Mouse (Mus musculus): ENCODE results near the gene Egln1. TPM values are rescaled to one million over a fixed set of nuclear protein-coding genes. Genes with fewer than 3 reads are reported as not detected.
A peak's percentile ranks its signal among the peaks of the same experiment; 100 is the strongest.

Gene Egln1
- total RNA-seq, 2 experiments from 2014 or later = 60.3 to 69.1 TPM

DNA sequence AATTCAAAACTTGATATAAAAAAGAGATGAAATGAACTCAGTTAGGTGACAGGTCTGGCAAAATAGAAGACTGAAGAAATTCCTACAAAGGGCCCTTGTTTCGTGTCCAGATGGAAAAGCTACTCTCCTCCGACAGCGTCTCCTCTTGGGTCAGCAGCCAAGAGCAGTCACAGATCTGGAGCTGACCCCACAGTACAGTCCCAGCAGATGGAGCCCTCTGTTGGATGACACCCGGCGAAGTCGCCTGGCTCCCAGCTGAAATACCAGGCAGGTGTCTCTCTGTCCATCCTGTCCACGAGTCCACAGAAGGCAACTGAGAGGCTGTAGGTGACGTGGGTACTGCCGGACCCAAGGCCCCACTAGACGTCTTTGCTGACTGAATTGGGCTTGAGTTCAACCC, 38.8 kb downstream of the Egln1 start:
- no peak for DNase-seq (ENCODE audit: extremely low spot score in 1 of 2, low spot score in 1 of 2)

DNA sequence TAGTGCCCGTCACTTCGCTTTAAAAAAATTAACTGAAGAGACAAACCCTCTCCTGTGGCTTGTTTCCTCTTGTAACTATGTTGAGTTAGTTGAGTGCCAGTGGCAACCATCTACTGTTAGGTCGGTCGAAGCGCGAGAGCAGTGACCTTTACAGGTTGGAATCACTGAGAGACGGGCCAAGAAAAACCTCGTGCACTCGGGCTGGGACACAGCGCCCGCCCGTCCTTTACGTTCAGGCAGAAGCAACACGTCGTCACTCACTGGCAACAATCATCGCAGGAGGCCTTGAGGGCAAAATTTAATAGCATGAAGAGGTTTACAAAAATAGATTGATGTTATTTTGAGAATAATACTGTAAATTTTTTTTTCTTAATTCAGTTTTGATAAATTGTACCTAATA, 39.2 kb downstream of the Egln1 start:
- no peak for DNase-seq (ENCODE audit: extremely low spot score in 1 of 2, low spot score in 1 of 2)

DNA sequence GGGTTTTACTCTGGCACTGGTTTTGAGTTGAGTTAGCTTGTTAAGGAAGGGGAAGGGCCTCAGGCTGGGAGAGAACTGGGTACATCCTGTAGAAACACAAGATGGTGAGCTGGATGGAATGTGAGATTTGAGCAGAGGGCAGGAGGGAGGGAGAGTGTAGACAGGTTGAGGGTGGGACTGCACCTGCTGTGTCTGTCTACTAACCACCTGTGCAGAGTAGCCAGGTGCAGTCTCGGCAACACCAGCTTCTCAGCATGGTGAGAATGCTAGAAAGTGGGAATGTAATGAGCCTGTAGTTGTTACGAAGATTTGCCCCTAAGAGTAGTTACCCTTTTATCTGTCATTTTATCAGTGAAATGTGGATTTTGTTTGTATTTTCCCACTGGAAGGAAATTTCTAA, 43.6 kb downstream of the Egln1 start:
- DNase-seq (ENCODE audit: extremely low spot score in 1 of 2, low spot score in 1 of 2) = no peak

DNA sequence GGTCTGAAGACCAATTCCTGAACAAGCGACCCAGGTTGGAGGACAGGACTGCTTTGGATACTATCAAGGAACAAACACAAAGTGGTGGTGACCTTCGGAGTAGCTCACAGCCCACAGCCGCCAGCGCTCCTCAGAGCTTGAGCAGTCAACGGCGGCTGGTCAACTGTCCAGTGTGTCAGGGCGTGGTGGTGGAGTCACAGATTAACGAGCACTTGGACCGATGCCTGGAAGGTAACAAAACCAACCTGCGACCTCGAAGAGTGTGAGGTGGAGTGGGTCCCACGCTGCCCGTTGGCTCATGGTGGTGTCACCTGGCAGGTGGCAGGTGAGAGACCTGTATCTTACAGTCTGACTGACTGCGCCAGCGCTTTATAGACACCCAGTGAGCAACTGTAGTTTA, 45.9 kb downstream of the Egln1 start:
- no peak for DNase-seq (ENCODE audit: extremely low spot score in 1 of 2, low spot score in 1 of 2)

DNA sequence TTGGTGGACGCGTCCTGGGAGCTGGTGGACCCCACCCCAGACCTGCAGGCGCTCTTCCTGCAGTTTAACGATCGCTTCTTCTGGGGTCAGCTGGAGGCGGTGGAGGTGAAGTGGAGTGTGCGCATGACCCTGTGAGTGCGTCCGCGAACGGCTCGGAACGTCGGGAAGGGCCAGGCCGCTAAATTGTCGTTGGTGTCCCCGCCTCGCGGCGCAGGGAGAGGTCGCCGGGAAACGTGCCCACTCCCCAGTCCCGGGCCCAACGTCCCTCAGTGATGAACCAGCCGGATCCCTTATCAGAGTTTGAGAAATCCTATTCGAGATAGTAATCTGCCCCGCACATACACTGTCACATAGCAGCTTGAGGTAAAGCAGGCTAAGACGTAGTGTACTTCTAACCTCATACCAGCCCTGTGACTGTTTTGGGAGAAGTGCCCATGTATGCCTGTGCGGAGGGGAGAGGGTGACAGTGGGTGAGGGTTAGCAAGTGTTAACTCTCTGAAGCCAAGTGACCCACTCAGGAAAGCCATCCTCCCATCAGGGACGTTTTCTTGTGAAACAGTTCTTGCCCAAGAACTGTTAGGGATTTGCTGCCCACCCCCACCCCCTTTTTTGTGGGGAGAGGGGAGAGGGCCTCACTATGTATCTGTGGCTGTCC, 50.7 kb downstream of the Egln1 start:
- DNase-seq (ENCODE audit: extremely low spot score in 1 of 2, low spot score in 1 of 2) = no peak

DNA sequence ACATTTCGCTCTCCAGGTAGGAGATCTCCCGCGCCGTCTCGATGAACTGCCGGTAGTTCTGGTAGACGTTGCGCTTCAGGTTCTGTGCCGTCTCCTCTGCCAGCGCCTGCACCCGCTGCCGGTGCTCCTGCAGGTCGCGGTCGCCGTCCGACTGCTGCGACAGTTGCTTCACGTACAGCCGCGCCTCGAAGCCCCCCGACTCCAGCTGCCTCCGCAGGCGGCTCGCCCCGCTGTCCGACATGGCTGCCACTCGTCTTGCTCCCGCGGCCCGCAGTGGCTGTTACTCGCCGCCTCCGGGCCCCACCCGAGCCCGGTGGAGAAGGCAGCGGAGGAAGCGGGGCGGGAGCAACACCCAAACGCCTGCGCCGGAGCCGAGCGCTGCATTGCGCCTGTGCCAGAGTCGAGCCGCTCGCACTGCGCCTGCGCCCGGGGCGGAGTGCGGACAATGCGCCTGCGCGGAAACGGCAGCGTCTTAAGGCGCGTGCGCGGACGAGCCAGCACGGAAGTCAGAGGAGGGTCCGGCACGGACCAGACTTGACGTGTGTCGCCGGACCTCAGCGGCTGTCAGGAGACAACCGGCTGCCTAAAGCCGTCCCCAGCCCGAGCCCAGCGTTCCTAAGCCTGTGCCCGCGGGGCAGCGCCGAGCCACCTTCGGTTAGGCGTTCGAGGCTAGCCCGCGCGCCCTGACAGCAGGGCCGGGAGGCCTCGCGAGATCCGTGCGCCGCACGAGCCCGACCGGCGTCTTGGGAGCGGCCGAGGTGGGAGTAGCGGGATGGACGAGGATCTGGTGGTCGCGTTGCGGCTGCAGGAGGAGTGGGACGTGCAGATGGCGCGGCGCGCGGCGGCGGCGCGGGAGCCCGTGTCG, 51.5 kb downstream of the Egln1 start, which contains the start of the genes Exoc8 and Sprtn:
TSS of gene Exoc8 (minus strand) at position 320 of the 865 bp plus-strand sequence.
TSS of gene Sprtn (plus strand) at position 501 of the 865 bp plus-strand sequence.
- peak; percentile 98 to 99 for DNase-seq (ENCODE audit: extremely low spot score in 1 of 2, low spot score in 1 of 2)

DNA sequence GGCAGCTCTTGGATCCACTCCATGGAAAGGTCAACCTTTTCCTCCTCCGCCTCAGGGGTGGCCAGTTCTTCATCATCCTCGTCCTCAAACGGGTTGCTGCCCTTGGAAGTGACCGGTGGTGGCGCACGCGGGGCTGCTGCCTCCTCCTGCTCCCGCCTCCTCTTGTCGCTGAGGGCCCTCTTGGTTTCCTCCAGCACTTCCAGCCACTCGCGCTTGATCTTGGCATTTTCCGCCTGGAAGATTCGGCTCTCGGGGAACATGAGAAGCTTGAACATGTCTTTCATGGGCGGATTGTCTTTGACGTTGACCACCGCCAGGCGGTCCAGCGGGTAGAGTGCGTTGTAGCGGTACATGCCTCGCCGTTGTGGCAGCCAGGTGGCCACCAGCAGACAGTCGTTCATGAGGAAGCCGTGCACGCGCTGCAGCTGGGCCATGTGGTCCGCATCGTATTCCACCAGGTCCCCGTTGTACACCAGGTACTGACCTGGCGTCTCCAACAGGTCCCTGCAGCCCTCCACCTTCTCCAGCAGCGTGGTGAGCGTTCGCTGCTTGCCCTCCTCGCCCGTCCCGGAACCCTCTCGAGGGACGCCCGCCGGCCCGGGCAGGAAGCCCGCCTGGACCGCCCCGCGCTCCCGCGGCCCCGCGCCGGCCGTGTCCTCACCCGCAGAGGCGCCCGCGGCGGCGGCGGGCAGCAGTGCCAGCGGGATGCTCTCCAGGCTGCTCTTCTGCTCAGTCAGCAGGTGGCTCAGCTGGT, 52.3 kb downstream of the Egln1 start:
- peak; percentile 57 to 62 for DNase-seq (ENCODE audit: extremely low spot score in 1 of 2, low spot score in 1 of 2)

DNA sequence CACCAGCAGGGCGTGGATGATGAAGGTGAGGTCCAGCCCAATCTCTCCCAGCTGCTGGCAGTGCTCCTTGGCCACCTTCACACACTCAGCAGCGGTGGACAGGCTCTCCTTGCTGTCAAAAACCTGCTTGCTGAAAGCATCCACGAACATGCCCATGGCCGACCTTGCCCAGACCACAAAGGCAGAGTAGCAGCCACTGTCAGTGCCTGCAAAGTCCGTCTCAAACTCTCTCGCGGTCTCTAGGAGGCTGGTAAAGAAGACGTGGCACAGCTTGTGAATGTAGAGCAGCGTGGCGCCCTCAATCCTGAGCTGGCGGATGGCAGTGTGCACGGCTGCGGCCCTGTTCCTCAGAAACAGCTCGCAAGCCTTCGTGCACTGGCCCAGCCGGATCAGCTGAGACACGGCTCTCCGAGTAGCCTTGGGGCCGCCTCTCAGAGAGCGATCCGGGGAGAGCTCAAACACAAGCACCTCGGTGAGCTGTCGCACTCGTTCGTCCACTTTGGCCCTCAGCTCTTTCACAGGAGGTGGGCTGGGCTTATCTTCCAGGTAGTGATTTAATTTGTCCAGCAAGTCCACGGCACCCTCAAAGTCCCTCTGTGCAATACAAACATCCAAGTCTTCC, 53.0 kb downstream of the Egln1 start:
- DNase-seq (ENCODE audit: extremely low spot score in 1 of 2, low spot score in 1 of 2) = no peak

DNA sequence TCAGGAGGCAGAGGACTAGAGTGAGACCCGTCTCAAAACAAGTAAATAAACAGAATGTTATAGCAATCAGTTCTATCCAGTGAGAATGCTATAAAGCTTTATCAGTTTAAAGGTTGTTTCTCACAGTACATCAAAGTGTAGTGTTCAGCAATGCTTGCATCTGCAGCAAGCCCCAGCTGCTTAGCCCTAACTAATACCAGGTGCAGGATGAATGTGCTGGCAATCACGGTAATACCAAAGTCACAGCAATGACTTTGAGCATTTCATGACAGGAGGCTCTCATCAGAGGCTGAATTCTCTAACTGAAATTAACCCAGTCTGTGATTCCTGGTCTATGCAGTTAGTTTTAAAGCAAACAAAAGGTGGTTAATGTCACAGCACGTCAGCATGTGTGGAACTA, 56.5 kb downstream of the Egln1 start:
- DNase-seq (ENCODE audit: extremely low spot score in 1 of 2, low spot score in 1 of 2) = no peak

DNA sequence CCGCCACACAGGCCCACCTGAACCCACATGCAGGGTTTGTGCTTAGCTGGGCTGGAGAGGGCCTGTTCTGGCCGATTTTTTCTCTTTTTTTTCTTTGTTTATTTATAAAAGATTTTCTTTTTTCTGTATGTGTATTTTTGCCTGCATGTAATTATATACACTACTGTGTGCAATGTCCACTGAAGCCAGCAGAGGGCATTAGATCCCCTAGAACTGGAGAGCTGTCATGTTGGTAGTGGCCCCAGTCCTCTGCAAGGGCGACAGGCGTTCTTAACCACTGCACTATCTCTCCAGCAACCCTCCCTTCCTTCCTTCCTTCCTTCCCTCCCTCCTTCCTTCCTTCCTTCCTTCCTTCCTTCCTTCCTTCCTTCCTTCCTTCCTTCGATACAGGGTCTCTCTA, 60.7 kb downstream of the Egln1 start:
- DNase-seq (ENCODE audit: extremely low spot score in 1 of 2, low spot score in 1 of 2) = no peak

DNA sequence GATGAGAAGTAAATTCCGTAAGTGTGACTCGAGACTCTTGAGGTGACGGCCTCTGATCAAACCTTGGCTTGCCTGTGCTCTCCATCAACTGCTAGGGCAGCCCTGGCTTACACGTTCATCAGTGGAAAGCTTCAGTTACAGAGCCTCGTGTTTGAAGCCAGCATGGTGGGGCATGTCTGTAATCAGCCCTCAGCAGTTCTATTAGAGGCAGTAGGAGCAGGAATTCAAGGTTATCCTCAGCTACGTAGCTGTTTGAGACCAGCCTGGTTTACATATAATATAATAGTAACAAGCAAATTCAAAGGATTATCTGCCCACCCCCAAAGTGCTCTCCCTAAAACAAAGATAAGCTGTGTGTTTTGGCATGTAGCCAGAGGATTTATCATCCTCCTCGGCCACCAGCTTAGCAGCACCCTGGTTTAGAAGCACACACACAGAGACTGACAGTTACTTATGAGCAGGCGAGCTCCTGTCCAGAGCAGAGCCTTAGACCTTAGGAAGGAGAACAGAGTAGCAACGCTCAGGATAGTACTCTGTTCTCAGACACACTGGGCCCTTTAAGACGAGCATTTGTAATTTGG, 70.1 kb downstream of the Egln1 start:
- no peak for DNase-seq (ENCODE audit: extremely low spot score in 1 of 2, low spot score in 1 of 2)

DNA sequence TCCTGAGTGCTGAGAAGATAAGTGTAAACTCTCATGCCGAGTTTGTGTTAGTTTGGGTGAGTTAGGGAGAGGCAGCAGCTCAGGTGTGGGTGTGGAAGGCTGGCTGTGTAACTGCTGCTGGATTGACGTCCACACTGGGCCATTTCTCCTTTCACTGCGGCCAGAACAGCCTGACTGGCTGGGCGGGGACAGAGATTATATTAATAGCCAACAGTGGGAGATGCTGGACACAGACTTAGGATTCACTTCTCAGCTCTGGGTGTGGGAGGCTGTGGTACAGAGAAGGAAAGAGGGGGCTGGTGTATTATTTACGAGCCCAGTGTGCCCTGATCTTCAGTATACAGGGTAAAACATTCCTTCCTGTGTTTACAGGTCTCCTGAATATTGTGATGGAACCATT, 71.0 kb downstream of the Egln1 start:
- no peak for DNase-seq (ENCODE audit: extremely low spot score in 1 of 2, low spot score in 1 of 2)

DNA sequence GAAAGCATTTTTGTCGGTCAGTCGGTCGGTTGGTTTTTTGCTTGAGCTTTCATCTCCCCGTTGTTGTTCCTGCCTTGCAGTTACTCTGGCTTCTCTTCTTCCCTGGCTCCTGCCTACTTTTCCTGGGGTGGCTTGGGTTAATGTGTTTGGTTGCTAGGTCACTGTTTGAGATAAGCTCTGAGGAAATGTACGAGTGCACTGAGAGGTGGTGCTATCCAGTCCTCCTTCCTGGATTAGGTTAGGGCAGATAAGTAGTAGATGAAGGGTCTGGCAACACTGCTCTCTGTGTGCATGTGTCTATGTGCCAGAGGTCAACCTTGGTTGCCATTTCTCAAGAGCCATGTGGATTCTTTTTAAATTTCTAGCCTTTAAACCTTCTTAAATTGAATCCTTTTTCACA, 76.4 kb downstream of the Egln1 start:
- no peak for DNase-seq (ENCODE audit: extremely low spot score in 1 of 2, low spot score in 1 of 2)

DNA sequence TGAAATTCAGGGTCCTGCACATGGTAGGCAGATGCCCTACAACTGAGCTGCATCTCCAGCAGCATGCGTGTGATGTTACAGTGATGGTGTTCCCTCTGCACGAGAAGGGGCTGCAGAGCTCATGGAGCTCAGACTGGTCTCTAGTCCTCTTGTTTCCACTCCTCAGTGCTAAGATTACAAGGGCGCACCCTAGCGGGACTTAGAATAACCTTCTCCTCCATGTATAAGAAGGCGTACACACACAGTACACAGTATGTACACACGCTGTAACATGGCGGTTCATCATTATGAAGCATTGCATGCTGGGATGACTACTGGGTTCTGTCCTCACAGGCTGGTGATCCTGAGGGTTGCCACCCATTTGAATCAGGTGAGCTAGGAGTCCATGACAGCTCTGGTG, 77.0 kb downstream of the Egln1 start:
- no peak for DNase-seq (ENCODE audit: extremely low spot score in 1 of 2, low spot score in 1 of 2)

DNA sequence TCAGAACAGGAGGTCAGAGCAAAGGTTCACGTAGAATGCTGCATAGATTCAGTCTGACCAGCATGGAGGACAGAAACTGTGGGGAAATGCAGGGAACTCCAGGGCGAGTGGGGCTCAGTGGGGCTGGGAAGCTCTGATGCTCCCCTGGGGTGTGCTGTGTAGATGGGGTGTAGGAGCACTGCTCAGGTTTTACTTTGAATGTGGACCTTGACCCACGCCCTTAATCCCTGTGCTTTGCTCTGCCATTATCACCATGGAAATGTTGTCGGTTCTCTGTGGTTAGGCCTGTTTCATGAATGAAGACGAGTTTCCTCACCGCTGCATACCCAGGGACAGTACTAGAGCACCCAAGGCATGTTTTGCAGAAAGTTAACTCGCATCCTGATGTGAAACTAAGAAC, 77.7 kb downstream of the Egln1 start:
- no peak for DNase-seq (ENCODE audit: extremely low spot score in 1 of 2, low spot score in 1 of 2)

DNA sequence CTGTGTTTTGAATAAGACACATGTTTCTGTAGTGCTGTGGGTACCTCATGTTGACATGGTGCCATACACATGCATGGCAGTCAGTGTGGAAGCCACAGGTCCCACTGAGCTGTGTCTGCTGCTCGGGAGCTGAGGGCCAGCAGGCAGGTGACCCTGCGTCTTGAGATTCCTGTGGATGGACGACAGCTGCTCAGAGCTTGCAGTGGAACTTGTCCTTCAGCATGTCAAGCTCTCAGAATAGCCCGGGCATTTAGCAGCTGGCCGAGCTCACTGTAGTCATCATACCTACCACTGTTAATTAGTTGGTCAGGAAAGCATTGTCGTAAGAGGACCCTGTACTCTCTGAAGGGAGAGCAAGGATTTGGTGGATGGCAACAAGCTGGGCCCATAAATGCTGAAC, 79.4 kb downstream of the Egln1 start:
- DNase-seq (ENCODE audit: extremely low spot score in 1 of 2, low spot score in 1 of 2) = no peak

DNA sequence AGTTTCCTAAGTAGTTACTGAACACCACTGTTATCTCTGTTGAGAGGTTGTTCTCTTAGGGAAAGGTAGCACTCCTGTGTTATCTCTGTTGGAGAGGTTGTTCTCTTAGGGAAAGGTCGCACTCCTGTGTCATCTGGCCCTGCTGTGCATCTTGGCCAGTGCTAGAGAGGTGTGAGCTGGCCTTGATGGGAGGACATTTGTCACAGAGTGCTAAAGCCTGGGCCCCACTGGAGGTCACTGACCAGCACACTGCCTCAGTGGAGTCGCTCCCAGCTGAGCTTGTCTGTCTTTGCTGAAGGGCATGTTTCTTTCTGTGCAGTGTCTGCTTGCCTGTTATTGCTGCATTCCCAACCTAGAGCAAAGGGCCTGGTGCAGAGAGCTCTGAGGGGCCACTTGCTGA, 82.0 kb downstream of the Egln1 start:
- no peak for DNase-seq (ENCODE audit: extremely low spot score in 1 of 2, low spot score in 1 of 2)

DNA sequence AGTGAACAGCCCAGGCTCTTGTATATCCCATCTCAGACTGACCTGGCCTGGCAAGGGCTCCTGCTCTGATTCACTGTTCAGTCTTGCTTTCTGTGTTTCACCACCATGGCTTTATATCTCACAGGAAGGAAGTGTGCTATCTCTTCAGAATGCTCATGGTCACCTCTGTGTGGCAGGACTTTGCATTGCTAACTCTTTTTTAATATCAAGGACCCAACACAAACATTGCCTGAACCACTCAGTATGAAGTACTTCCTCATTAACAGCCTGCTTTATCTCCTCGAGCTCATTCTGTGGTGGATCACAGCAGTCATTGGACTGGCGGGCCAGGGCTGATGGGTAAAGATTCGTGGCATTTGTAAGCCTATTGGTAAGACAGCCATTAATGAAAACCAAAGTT, 82.5 kb downstream of the Egln1 start:
- DNase-seq (ENCODE audit: extremely low spot score in 1 of 2, low spot score in 1 of 2) = no peak

DNA sequence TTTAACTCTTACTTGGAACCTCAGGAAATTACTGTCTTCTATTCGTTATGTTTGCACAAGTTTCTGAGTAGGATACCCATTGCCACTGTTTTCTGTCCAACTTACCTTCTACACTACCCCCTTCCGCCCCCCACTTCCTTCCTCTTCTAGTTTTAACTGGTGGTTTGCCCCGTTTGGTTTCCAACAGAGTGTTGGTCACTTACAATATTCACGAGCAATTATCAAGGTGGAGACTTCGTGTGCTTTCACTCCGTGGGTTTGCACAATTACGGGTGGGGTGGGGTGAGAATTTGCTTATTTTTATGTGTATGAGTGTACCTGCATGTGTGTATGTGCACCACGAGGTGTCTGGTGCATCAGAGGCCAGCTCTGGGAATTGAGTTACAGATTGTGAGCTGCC, 85.4 kb downstream of the Egln1 start:
- no peak for DNase-seq (ENCODE audit: extremely low spot score in 1 of 2, low spot score in 1 of 2)

DNA sequence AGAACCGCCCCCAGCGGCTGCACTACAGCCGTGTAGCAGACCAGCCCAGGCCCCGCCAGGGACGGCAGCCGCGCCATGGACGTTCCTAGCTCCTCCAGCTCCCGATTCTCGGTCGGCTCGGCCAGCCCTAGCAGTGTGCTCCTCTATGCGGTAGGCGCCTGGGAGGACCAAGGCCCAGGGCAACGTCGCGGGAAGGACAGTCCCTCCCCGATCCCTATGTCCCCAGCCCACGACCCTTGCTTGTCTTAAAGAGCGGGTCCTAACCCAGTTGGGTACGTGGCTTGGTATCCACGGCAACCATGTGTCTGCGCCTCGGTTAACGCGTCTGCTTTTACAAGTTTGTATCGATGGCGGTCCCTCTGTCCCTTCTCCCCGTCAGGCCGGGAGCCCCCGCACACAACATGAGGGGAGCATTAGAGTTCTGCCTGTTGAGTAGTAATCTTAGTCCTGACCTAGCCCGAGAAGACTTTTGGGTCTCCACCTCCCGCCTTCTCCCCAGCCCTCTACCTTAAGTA, 85.9 kb downstream of the Egln1 start:
- DNase-seq (ENCODE audit: extremely low spot score in 1 of 2, low spot score in 1 of 2) = no peak
